Mouse (Mus musculus) adrenal gland, adult 2 months (tissue): ENCODE measurements at regions not wholly inside any gene's neighbourhood (a gene's known extent, or its start where the extent isn't known, plus 50 kb on each side); places are given as distances from the start of the nearest gene placed in this dataset.
A peak's percentile ranks its signal among the peaks of the same experiment; 100 is the strongest.
"Not testable (repeated sequence)": the region's sequence is repeated elsewhere in the genome, so short reads cannot be mapped to it uniquely, and the experiment has no call there.

ENCODE experiments used
- DNase-seq: peaks from one replicate; pipeline ENCODE4 v3.0.0; 2021

- DNase-seq, result no peak
Measured at GRCm38 (mm10) chr12:32434506-32435002, 56.0 kb downstream of the Ccdc71l start.

- DNase-seq, result peak; percentile 77
Measured at GRCm38 (mm10) chr12:32435126-32435525, 56.6 kb downstream of the Ccdc71l start.

GRCm38 (mm10) chr12:32438209-32438608, 59.7 kb downstream of the Ccdc71l start:
- DNase-seq, result no peak

DNA sequence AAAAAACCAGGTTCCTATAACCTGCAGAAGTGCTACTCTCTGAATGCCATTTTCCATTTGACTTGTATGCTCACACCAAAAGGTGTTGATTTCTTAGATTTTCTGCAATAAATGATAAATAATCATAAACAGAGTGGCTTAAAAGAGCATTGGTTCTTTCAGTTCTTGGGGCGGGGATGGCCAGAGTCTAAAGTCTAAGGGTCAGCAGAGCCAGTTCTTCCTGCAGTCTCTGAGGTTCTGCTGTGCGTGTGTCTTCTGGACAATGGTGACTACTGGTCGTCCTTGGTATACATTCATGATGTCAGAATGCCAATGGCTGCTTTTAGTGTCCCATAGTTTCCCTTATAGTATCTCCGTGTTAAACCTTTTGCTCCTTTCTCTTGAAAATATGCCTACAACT, 66.3 kb downstream of the Ccdc71l start:
- no peak for DNase-seq

GRCm38 (mm10) chr12:32445874-32446273, 67.4 kb downstream of the Ccdc71l start:
- DNase-seq, result no peak

DNA sequence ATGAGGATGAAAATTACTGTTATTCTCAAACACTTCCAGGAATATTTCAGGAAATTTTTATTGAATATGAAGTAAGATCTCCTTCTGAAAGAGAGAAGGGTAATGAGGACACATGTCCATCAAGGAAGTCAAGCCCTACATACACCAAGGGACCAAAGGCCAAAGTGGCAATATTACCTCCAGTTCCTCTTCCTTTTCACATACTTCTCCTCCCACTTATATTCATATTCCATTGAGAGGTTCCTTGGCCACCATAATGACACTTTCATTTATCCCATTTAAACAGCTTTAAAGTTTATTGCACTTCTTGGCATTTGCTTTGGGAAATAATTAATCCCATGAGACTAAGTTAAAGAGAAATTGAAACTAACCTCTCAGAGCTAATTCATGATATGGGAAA, 70.9 kb downstream of the Ccdc71l start:
- DNase-seq, result no peak

- DNase-seq, result peak; percentile 26
Measured at GRCm38 (mm10) chr12:32451226-32451625, 72.7 kb downstream of the Ccdc71l start.

DNA sequence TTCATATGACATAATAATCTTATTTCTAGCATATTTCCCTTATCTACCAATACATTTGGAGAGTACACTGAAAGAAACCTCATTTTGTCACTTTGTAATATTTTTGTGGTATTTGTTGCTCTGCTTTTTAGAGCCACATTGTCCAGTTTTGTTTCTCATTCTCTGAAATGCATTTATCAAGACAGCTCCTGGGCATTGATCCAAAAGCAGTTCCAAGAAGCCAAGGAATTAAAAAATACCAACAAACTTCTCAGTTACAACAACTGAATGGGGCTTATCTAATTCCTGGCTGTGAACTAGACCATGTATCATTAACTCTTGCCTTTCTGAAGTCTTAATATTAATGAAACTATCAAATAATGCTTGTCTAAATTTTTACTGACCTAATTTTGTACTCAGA, 76.3 kb downstream of the Ccdc71l start:
- DNase-seq, result peak; percentile 53

GRCm38 (mm10) chr12:32455231-32455630, 76.7 kb downstream of the Ccdc71l start:
- DNase-seq, result not testable (repeated sequence)

GRCm38 (mm10) chr12:32455913-32456312, 77.4 kb downstream of the Ccdc71l start:
- no peak for DNase-seq

DNA sequence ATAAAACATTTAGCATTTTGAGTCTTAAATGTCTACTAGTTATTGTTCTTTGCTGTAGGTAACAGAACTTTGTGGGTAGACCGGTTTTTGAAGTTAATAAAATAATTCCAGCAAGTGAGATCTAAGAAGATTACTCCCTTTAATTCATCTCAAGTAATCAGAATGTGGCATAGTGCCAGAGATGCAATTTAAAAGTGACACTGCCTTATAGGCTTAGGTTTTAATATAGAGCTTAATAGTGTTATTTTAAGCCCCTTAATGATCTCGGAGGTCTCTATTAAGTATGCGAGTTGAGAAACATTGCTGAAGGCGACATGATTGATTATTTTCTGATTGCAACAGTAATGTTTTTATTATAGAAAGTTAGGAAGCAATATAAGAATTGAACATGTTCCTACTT, 78.3 kb downstream of the Ccdc71l start:
- DNase-seq, result no peak

- DNase-seq, result no peak
Measured at GRCm38 (mm10) chr12:32458386-32458785, 79.9 kb downstream of the Ccdc71l start.

GRCm38 (mm10) chr12:32460330-32460998, 82.0 kb downstream of the Ccdc71l start:
- DNase-seq, result peak; percentile 12

DNA sequence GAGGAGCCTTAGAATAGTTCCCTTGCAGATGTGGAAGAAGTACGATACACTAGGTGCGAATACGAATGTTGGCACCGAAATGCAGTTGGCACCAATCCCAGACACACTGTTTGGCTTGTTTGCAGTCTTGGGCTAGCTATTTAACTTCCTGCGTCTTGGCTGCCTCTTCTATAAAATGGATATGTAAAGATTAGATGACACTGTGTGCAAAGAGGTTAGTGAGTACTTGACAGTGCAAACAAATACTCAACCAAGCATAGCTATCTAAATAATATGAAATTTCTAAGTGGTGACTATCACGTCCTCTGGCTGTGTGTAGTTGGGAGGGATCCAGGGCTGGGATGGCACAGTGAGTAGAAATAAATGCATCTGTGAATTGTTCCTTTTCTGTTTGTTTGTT, 86.9 kb downstream of the Ccdc71l start:
- DNase-seq, result peak; percentile 38

GRCm38 (mm10) chr12:32469863-32470262, 91.4 kb downstream of the Ccdc71l start:
- no peak for DNase-seq

GRCm38 (mm10) chr12:32479451-32479850, 100.9 kb downstream of the Ccdc71l start:
- DNase-seq, result no peak

DNA sequence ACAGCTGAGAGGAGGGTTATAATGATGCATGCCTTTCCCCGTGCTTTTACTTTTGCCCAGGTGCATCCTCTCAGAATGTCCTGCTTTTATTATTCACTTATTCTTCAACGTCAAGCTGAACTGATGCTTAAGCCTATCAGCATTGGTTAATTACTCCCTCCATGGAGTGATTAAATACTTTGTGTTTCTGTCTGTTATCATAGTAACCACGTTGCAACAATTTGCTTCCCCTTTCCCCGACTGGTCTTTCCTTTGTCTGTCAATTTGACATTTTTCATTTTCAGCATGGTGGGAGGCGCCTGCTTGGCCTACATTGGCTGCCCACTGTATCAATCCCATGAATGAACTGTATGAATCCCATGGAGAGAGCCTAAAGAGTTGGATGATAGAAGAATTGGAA, 101.8 kb downstream of the Ccdc71l start:
- no peak for DNase-seq

DNA sequence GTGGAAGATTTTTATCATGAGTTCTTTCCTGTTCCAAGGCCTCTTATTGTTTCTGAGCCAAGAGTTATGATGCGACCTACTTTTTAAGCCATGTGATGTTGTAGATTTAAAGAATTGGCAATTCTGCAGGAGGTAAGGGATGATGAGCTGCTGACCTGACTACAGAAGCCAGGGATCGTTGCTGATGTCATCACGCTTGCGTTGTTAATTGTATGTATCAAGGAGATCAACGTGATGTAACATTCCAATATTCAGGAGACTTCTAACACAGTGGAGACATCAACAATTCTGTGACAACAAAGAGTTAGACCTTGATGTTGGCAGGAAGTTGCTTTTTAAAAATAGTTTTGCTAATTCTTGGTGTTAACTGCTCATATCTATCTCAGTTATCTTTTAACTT, 102.5 kb downstream of the Ccdc71l start:
- peak; percentile 37 for DNase-seq

- DNase-seq, result no peak
Measured at GRCm38 (mm10) chr12:32482343-32482742, 103.8 kb downstream of the Ccdc71l start.

DNA sequence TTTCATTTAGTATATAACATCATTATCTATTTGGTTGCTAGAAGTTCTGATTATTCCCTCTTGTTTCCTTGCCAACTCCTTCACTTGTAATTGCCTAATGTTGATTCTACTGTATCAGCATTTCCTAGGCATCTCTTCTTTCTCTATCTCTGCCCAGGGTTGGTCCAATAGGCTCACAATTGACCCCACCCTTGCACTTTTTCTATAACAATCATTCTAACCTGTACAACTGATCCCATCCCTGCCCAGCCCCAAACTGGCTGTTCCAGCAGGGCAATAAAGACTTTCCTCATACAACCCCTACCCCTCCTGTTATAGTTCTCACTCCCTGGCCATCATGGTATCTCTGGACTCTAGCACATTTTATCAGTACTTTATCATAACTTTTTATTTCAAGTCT, 104.3 kb downstream of the Ccdc71l start:
- no peak for DNase-seq

GRCm38 (mm10) chr12:32486246-32486645, 107.7 kb downstream of the Ccdc71l start:
- DNase-seq, result no peak

GRCm38 (mm10) chr12:32486729-32487128, 108.2 kb downstream of the Ccdc71l start:
- DNase-seq, result no peak

DNA sequence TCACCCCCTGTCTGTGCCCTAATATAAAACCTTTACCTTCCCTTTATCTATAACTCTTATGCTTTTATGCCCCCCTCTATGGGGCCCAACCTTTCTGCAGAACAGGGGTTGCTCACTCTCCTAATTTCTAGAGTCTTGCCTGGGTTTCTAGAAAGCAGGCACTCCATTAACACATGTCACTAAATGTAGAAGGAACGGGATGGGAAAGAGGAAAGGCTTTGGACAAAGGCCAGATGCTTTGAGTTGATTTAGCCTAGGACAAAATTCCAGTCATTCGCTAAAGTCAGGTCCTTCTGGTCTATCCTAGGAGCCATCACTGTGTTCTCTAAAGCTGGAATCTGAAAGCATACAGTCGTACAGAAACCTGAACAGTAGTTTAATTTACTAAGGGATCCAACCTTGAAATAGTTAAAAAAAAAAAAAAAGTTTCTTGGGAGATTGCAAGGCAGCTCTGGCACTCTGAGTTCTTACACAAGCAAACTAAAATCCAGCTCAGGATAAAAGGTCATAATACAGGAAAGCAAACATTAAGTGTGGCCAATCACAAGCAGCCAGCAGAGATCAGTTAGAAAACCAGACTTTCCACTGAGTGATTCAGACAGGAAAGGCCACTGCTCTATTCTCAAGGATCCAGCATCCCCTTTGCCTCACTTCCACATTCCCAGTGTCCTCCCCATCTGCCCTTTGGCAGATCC, 109.5 kb downstream of the Ccdc71l start:
- peak; percentile 37 for DNase-seq

GRCm38 (mm10) chr12:32488578-32488892, 110.0 kb downstream of the Ccdc71l start:
- no peak for DNase-seq
